ENCODE assay signal across 7 mouse cellular contexts in genomic region chr15:80517996-80518395, GRCm38 (mm10). TPM values are rescaled to one million over a fixed set of nuclear protein-coding genes. Genes with fewer than 3 reads are reported as not detected.
A peak's percentile ranks its signal among the peaks of the same experiment; 100 is the strongest.
DNase-seq lines count a peak whose midpoint lies in the region; ATAC-seq lines count a peak whose summit lies in the region.

No protein-coding gene starts in this region.

- H3K4me1 ChIP-seq in embryonic facial prominence, embryonic 10.5 days: peaks cover 32% of the 10 kb centered on the region

- DNase-seq in left cerebral cortex, adult 11 months (ENCODE audit: low spot score): peak; percentile 37
- no peak for DNase-seq in left cerebral cortex, postnatal 36 days (ENCODE audit: low spot score in 2 of 2)
- DNase-seq in embryonic facial prominence, embryonic 10.5 days (ENCODE audit: low spot score): peak; percentile 65
- peak; percentile 59 for DNase-seq in left cerebral cortex, postnatal 4 days
- peak; percentile 47 for DNase-seq in right cerebral cortex, postnatal 14 days
- DNase-seq in adrenal gland, postnatal 25 days: no peak

- no peaks in the 10 kb centered on the region for H3K27me3 ChIP-seq in embryonic facial prominence, embryonic 10.5 days (replicated peaks; ENCODE audit: low read depth, poor library complexity, severe bottlenecking)

- H3K9me3 ChIP-seq in embryonic facial prominence, embryonic 10.5 days: no peaks in the 10 kb centered on the region

- ATAC-seq in frontal cortex, adult (ENCODE audit: low TSS enrichment): peak; percentile 58

- no peaks in the 10 kb centered on the region for H3K36me3 ChIP-seq in embryonic facial prominence, embryonic 10.5 days (replicated peaks)

- intact Hi-C loops in left cerebral cortex, postnatal 36 days (cut with DNase I): no loop called here
- intact Hi-C loops in left cerebral cortex, postnatal 4 days (cut with DNase I): no loop called here

- no peak overlapping the region for H3K4me3 ChIP-seq in embryonic facial prominence, embryonic 10.5 days

- WGBS in embryonic facial prominence, embryonic 10.5 days: 40% methylated on average over 9 of the region's 9 CpGs

- H3K27ac ChIP-seq in embryonic facial prominence, embryonic 10.5 days (replicated peaks): peak overlapping the region; percentile 75

RNA-seq across cellular contexts. Expression of gene Enthd1, which starts 47.0 kb away (rescaled TPM):
- total RNA-seq in left cerebral cortex, postnatal 36 days (2021): not detected
- not detected in 2 replicates for polyA plus RNA-seq in embryonic facial prominence, embryonic 10.5 days (2016; fragmentation: Nextera tagmentation; extraction: Ambion mirVana)
- under 1 TPM; 0.16 to 0.18 TPM for total RNA-seq in left cerebral cortex, postnatal 4 days (2021)
- not detected in 2 replicates for total RNA-seq in adrenal gland, postnatal 25 days (2021)

RNA-seq across cellular contexts. Expression of gene Grap2, which starts 54.4 kb away (rescaled TPM):
- total RNA-seq in left cerebral cortex, postnatal 36 days (2021): under 1 TPM; 0.35 to 0.50 TPM
- 0.72 and 1.0 TPM in 2 replicates for polyA plus RNA-seq in embryonic facial prominence, embryonic 10.5 days (2016; fragmentation: Nextera tagmentation; extraction: Ambion mirVana)
- total RNA-seq in left cerebral cortex, postnatal 4 days (2021): under 1 TPM; 0.32 to 0.34 TPM
- total RNA-seq in adrenal gland, postnatal 25 days (2021): 0.38 and 0.49 TPM in 2 replicates

Comparison
In these comparisons a context has a peak if more than half of its experiments do, and no peak if none do; other contexts are left out.
1. DNase-seq: peak in left cerebral cortex, adult 11 months (single experiment), embryonic facial prominence, embryonic 10.5 days (single experiment), left cerebral cortex, postnatal 4 days (single experiment) and right cerebral cortex, postnatal 14 days (single experiment); none in left cerebral cortex, postnatal 36 days (0 of 2) and adrenal gland, postnatal 25 days (single experiment).